Mouse (Mus musculus): ENCODE measurements around the gene Rap1gap.

Gene Rap1gap

GRCm38 (mm10) chr4:137773369-137773899 is 108.9 kb downstream of the Rap1gap start:
- in situ Hi-C loops (cut with MboI, MseI): no loop called here

DNA sequence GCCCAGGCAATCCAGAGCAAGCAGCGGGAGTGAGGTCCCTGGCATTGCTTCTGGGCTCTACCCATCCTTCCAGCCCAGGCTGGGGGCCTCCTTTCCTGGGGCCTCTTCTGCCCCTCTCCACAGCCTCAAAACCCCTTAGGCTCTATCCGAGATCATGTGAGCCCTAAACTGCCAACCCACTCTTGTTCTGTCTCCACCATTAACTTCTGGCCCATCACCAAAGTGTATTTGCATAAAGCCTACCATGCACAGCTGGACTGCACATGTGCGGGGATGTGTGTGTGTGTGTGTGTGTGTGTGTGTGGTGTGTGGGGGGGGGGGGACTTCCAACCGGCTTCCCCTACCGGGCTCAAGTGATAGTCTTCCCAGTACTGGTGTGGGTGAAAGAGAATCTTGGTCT is 109.5 kb downstream of the Rap1gap start:
- in situ Hi-C loops (cut with MboI, MseI): no loop called here

DNA sequence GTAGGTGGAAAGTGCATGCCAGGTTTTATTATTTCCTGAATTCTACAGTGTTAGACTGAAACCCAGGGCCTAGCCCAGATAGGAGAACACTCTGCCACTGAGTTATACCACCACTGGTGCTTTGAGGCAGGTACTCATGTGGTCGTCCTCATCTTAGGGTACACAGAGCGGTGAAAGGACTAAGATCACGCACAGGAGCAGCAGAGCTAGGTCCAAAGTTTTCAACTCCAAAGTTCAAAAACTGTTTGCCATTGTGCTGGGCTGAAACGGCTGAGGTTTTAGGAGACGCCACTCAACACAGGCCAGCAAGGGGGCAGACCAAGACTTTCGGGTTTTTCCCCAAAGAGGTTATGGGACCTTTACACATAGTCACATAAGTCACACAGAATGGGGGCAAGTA is 110.0 kb downstream of the Rap1gap start:
- in situ Hi-C loops (cut with MboI, MseI): no loop called here

DNA sequence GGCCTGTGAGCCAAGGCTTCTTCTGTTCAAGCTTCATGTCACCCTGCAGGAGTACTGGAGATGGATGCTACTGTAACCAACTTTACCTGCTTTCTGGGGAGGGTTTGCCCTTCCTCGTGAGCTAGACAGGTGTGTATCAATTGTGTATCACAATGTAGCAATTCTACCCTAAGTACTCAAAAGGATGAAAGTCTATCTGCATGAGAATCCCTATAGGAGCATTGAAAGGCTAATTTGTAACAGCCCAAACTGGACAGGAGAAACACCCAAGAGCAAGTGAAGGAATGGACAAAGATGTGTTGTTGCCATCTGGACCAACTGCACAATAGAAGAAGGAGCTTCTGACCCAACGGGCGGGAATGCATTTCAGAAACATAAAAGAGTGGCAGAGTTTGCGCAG is 113.3 kb downstream of the Rap1gap start:
- in situ Hi-C loops (cut with MboI, MseI): no loop called here

DNA sequence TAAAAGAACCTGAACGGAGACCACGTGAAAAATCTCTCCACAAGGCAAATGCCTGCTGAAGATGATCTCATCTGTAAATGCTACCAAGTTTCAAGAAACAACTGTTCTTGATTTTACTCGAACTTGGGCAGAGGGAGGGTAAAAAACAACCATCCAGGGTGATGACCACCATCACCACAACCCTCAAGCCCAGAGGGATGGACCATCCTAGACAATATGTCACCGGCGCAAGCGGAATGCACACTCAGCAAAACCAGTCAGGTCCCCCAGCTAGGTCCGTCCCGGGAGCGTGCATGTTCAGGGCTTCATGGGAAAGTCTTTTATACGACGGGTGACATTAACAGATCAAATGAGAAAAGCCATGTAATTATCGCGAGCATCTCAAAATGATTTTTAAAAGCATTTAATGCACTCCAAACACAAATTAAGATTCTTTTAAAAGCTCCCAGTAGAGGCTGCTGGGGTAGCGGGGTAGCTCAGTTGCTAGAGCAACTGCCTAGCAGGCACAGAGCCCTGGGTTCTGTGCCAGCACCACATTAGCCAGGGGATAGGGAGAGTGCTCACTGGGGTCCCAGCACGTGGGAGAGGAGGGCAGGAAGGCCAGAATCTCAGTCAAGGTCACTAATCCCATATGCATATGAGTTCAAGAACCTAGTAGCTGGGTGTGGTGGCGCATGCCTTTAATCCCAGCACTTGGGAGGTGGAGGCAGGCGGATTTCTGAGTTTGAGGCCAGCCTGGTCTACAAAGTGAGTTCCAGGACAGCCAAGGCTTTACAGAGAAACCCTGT is 114.1 kb downstream of the Rap1gap start:
- in situ Hi-C loops (cut with MboI, MseI): no loop called here
